Mouse (Mus musculus) liver, embryonic 15.5 days (tissue): Measurements from ENCODE around the gene Mylpf. TPM values are rescaled to one million over a fixed set of nuclear protein-coding genes. Genes with fewer than 3 reads are reported as not detected.

Source experiments
- ATAC-seq: fragments of 200-750 bp; cut with Nextera tagmentation; 2 replicates; pipeline ENCODE4 v1.8.0; 2017; ENCODE audit warnings: moderate number of reproducible peaks, mild to moderate bottlenecking, moderate library complexity; ENCODE audit not compliant: insufficient read depth
- H3K27ac ChIP-seq: fragments of 300-500 bp; sonication (generic); replicated peaks from 2 replicates; pipeline ENCODE4 v1.5.1; 2015; ENCODE audit warnings: mild to moderate bottlenecking, inconsistent platforms
- H3K27me3 ChIP-seq: fragments of 300-500 bp; sonication (generic); 2 replicates; pipeline ENCODE4 v1.6.1; 2015; ENCODE audit warnings: mild to moderate bottlenecking, inconsistent platforms
- H3K36me3 ChIP-seq: fragments of 300-500 bp; sonication (generic); replicated peaks from 2 replicates; pipeline ENCODE4 v1.6.1; 2015; ENCODE audit warnings: moderate library complexity, mild to moderate bottlenecking, inconsistent platforms
- H3K4me1 ChIP-seq: fragments of 300-500 bp; sonication (generic); replicated peaks from 2 replicates; pipeline ENCODE4 v1.6.1; 2015; ENCODE audit warnings: inconsistent platforms
- H3K4me2 ChIP-seq: fragments of 300-500 bp; sonication (generic); 2 replicates; pipeline ENCODE4 v1.6.1; 2015; ENCODE audit warnings: moderate library complexity, mild to moderate bottlenecking, inconsistent platforms
- H3K4me3 ChIP-seq: fragments of 300-500 bp; sonication (generic); replicated peaks from 2 replicates; pipeline ENCODE4 v1.5.1; 2015; ENCODE audit warnings: mild to moderate bottlenecking, inconsistent platforms
- H3K9ac ChIP-seq: fragments of 300-500 bp; sonication (generic); 2 replicates; pipeline ENCODE4 v1.6.1; 2015; ENCODE audit warnings: moderate library complexity, mild to moderate bottlenecking, inconsistent platforms
- H3K9me3 ChIP-seq: fragments of 300-500 bp; sonication (generic); replicated peaks from 2 replicates; pipeline ENCODE4 v1.6.1; 2016; ENCODE audit warnings: inconsistent platforms
- WGBS: fragments of 180-500 bp; shearing (Covaris S2); methylation state at CpG from one replicate; pipeline ENCODE4 v1.1.7; 2015; ENCODE audit warnings: mixed read lengths; ENCODE audit not compliant: insufficient replicate concordance; 5-methylcytosine and 5-hydroxymethylcytosine counted together
- polyA plus RNA-seq: library from polyadenylated mRNA; unstranded; fragments of >200 nt; fragmentation: Nextera tagmentation; extraction: Ambion mirVana; gene quantifications from 2 replicates; pipeline ENCODE4 v1.2.1, GENCODE M21; 2015

The Mylpf gene
- polyA plus RNA-seq, 1 experiment from 2014 or later, result 89.3 TPM

DNA sequence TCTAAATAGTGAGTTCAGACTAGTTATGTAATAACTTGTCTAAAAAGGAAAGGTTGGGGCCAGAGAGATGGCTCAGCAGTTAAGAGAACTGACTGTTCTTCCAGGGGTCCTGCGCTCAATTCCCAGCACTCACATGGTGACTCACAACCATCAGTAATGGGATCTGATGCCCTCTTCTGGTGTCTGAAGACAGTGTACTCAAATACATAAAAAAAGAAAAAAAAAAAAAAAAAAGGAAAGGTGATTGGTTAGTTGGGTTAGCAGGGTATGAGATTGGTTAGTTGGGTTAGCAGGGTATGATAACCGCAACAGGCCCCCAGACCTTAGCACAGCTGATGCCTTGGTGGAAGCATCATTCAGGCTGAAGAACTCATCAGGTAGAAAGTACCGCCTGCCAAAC lies 54.8 kb downstream of the Mylpf start:
- 90% methylated on average over 3 of the region's 3 CpGs for WGBS
- H3K4me3 ChIP-seq, result no peak overlapping the region
- peaks cover 9% of the 10 kb centered on the region; the same call in 1 of the 2 replicates for H3K36me3 ChIP-seq

More for the DNA sequence above, 54.8 kb downstream of the Mylpf start:
- no peaks in the 10 kb centered on the region for H3K9me3 ChIP-seq
- H3K4me2 ChIP-seq, result no peak overlapping the region
- no peak overlapping the region for H3K9ac ChIP-seq
- no peak overlapping the region for H3K27ac ChIP-seq
- no peaks in the 10 kb centered on the region for H3K27me3 ChIP-seq
- peaks cover 45% of the 10 kb centered on the region for H3K4me1 ChIP-seq
- no peak for ATAC-seq

Other genes with a start within 250 kb of the Mylpf start
- 44.8 and 51.7 TPM in 2 replicates for gene Cdipt, start 233.0 kb upstream of the Mylpf start, polyA plus RNA-seq
- 0.46 and 0.63 TPM in 2 replicates for gene Cdiptos, start 232.8 kb upstream of the Mylpf start, polyA plus RNA-seq
- 9.2 TPM in 2 replicates for gene Mvp, start 194.3 kb upstream of the Mylpf start, polyA plus RNA-seq
- gene Pagr1b, start 192.4 kb upstream of the Mylpf start, polyA plus RNA-seq, result not detected in 2 replicates
- gene Pagr1a, start 191.5 kb upstream of the Mylpf start, polyA plus RNA-seq, result 32.8 and 39.1 TPM in 2 replicates
- gene Gm42742, start 187.8 kb upstream of the Mylpf start, polyA plus RNA-seq, result 3.6 and 4.0 TPM in 2 replicates
- 0.13 and 0.56 TPM in 2 replicates for gene Prrt2, start 187.7 kb upstream of the Mylpf start, polyA plus RNA-seq
- 38.1 and 45.7 TPM in 2 replicates for gene Maz, start 181.9 kb upstream of the Mylpf start, polyA plus RNA-seq
- gene Kif22, start 166.4 kb upstream of the Mylpf start, polyA plus RNA-seq, result 108 and 111 TPM in 2 replicates
- gene Zg16, start 121.6 kb upstream of the Mylpf start, polyA plus RNA-seq, result 0.24 and 0.33 TPM in 2 replicates
- gene AI467606, start 117.5 kb upstream of the Mylpf start, polyA plus RNA-seq, result 8.2 and 9.5 TPM in 2 replicates
- gene Qprt, start 86.7 kb upstream of the Mylpf start, polyA plus RNA-seq, result 65.5 and 76.7 TPM in 2 replicates
- 6.7 and 6.8 TPM in 2 replicates for gene Spn, start 71.1 kb upstream of the Mylpf start, polyA plus RNA-seq
- gene Cd2bp2, start 12.8 kb upstream of the Mylpf start, polyA plus RNA-seq, result 18.0 and 21.5 TPM in 2 replicates
- gene Tbc1d10b, start 422 bp upstream of the Mylpf start, polyA plus RNA-seq, result 17.1 and 18.2 TPM in 2 replicates
- gene Zfp553, start 24.2 kb downstream of the Mylpf start, polyA plus RNA-seq, result 6.3 and 6.8 TPM in 2 replicates
- gene Sept1, start 24.2 kb downstream of the Mylpf start, polyA plus RNA-seq, result 9.4 and 9.7 TPM in 2 replicates
- 13.8 and 15.0 TPM in 2 replicates for gene Zfp771, start 35.4 kb downstream of the Mylpf start, polyA plus RNA-seq
- gene Dctpp1, start 51.8 kb downstream of the Mylpf start, polyA plus RNA-seq, result 74.2 and 84.8 TPM in 2 replicates
- 162 and 175 TPM in 2 replicates for gene Sephs2, start 65.2 kb downstream of the Mylpf start, polyA plus RNA-seq
- gene Itgal, start 87.4 kb downstream of the Mylpf start, polyA plus RNA-seq, result 6.2 and 7.3 TPM in 2 replicates
- 3.1 and 4.4 TPM in 2 replicates for gene Zfp768, start 136.7 kb downstream of the Mylpf start, polyA plus RNA-seq
- 1.8 and 2.3 TPM in 2 replicates for gene Zfp747, start 167.2 kb downstream of the Mylpf start, polyA plus RNA-seq
- gene 9130019O22Rik, start 178.3 kb downstream of the Mylpf start, polyA plus RNA-seq, result 1.2 and 1.5 TPM in 2 replicates
- 1.3 and 1.5 TPM in 2 replicates for gene E430018J23Rik, start 184.7 kb downstream of the Mylpf start, polyA plus RNA-seq
- 1.3 and 1.7 TPM in 2 replicates for gene Zfp764, start 197.9 kb downstream of the Mylpf start, polyA plus RNA-seq
- gene Zfp688, start 213.2 kb downstream of the Mylpf start, polyA plus RNA-seq, result 7.3 and 9.1 TPM in 2 replicates
- gene Zfp689, start 240.3 kb downstream of the Mylpf start, polyA plus RNA-seq, result 2.1 TPM in 2 replicates